Mouse (Mus musculus) left cerebral cortex, adult 18-20 months (tissue): Measurements from ENCODE around the gene Ltb4r2. TPM values are rescaled to one million over a fixed set of nuclear protein-coding genes. Genes with fewer than 3 reads are reported as not detected.

Experiments used
- DNase-seq, 2 experiments: peaks; one replicate each; pipeline ENCODE4 v3.0.0; 2021 to 2022; ENCODE audit warnings: low spot score in 2 of 2, mixed read lengths in 1 of 2
- total RNA-seq, 2 experiments: library from RNA; stranded (reverse); gene quantifications; 2 replicates each; pipeline ENCODE4 v1.2.3; 2021

Gene Ltb4r2
- total RNA-seq, 2 experiments from 2014 or later, result 0.26 to 0.52 TPM

DNA sequence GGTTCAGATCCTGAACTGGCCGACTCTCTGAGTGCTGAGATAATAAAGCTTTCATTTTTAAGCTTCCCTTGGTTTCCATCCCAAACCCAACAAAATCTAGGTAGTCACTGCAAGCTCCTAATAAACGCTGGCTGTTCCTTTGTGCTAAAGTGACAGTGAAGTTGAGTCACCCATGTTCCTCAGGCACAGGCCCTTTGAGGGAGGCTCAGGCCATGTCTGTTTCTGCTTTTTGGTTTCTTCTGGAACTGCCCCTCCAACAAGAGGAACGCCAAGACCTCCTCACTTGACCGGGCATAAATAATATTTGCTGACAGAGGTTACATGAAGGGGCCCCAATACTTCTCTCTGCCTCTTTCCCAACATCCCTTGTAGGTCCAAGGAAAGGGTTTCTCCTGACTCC lies 25.5 kb upstream of the Ltb4r2 start:
- DNase-seq, result no peak

DNA sequence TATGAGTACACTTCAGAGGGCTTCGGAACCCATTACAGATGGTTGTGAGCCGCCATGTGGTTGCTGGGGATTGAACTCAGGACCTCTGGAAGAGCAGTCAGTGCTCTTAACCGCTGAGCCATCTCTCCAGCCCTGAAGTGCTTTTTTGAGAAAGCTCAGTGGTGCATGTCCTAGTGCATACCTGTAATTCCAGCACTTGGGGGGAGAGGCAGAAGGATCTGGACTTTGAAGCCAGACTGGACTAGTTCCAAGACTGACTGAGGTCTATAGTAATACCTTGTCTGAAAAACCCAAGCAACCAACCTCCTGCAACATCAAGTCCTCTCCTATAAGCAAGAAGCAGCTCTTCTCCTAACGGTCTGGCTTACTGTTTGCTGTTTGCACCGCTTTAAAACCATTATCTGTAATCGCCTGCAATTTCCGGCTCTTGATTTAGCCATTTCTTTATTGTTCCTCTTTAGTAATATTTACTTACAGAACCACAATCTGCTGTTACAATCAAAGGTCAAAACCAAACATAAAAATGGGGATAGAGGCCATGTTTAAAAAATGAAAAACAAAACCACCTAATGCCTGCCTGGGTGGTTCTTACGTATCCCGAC lies 24.0 kb upstream of the Ltb4r2 start:
- no peak for DNase-seq

DNA sequence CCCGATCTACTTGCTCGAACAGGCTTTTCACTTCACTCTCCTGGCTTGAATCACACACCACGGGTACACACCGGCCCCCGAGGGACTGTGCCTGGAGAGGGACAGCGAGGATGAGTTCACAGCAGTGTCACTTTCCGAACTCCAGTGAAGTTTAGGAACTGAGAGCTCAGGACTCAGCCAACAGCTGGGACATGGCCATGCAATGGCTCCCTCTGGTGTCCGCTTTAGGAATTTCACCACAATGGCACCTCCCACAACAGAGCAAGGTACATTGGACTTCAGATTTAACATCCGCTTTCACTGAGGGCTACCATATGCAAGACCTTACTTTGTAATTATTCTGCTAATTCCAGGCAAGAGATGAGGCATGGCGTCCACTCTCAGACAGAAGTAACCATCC lies 17.5 kb upstream of the Ltb4r2 start:
- peak; percentile 87 to 90 for DNase-seq

DNA sequence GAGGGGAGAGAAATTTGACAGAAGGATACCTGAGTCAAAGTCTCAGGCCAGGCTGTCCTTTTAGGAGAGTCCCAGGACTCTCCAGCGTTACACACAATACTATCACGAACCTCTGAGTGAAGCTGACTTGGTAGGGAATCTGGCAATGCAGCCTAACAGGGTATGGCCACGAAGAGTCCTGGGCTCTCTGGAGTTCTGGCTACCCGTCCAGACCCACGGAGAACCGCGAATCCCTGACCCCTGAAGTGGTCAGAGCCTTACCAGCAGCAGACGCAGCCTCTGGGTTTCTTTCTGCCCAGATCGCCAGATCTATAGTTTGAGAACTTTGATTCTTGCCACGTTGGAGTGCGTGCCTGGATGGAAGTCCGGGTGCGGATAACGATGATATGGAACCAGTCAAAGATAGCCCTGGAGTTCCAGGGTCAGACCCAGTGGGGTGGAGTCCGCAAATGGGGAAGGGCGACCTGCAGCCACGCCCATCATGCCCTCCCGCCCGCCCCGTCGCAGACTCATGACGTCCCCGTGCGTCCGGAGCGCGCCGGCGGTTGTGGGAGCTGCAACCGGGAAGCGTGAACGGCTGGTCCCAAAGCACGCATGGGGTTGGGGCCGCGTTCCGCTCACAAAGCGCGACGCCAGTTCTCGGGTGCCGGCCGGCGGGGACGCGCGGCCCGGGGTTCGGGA lies 15.9 kb upstream of the Ltb4r2 start, which contains the start of the genes Dhrs1 and Nop9:
Gene Dhrs1 (minus strand): TSS at position 511 of the 681 bp plus-strand sequence.
Gene Nop9 (plus strand): TSS at position 514 of the 681 bp plus-strand sequence.
- DNase-seq, result peak; percentile 84 to 90

DNA sequence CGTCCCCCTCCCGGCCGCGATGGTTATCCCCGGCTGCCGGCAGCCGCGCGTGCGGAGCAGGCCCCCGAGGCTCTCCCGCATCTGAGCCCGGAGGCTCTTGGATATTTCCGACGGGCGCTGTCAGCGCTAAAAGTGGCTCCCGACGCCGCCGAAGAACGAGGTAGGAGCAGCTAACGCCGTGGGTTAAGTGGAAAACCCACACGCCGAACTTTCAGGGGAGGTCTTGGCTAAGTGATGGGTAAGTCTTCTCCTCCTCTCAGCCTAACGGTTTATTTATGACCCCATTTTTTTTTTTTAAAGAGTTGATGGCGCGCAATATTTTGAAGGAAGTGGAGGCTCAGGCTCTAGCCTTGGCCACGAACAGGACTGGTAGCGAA lies 15.4 kb upstream of the Ltb4r2 start:
- no peak for DNase-seq

DNA sequence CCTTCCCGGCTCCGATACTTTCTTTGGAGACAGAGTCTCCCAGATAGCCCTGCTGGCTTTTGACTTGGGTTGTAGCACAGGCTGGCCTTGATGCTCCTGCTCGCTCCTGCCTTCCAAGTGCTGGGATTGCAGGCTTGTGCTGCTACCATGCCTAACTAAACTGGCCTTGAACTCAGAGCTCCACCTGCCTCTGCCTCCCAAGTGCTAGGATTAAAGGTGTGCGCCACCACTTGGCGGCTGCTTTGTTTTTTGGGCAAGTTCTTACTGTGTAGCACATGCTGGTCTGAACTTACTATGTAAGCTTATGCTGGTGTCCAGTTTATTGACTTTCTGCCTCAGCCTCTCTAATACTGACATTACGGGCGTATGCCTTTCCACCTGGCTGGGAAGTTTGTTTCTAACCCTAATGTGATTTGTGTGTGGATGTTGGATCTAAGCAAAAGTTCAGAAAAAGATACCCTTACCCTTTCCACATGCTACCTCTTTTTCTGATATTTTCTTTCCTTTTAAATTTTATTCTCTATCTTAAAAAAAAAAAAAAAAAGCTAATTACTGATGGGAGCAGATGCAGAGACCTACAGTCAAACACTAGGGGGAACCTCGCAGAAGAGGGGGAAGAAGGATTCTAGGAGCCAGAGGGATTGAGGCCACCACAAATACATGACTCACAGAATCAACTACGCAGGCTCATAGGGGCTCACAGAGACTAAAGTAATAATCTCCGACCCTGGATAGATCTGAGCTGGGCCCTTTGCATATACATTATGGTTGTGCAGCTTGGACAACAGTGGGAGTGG lies 14.0 kb upstream of the Ltb4r2 start:
- DNase-seq, result no peak

DNA sequence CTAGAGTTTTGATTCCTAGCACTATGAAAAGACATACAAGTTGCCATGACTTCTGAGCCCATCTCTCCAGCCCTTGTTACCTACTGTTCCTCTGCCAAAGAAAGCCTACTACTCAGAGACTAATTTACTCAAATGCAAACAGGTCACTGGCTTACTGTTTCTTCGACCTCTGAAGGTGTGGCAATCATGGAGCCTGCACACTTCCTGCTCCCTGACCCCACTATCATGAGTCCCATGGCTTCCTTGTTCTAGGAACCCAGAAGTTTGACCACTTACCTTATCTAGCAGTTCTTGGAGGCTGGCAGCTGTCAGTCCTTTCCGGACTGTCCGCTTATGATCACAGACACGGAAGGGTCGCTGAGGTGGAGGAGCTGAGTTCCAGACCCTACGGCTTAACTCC lies 3.7 kb upstream of the Ltb4r2 start:
- no peak for DNase-seq

DNA sequence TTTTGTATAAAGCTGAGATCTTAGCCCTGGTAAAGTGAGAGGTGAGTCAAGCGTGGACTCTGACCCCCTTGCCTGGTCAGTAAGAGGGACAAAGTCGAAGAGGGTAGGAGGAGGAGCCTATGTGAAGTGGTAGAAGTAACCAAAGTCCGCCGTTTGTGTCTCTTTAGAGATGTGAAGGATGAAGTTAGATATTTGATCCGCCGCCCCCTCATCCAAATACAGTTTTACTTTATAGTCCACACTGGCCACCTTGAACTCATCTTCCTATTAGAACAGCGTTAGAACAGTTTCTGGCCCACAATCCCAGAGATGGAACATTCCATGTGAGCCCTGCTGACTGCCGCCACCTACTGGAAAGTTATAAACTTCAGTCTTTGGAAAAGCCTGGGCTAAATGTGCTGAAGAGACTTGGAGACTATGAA lies 2.9 kb upstream of the Ltb4r2 start, which contains the start of gene Cideb:
Gene Cideb (minus strand): TSS at position 96 of the 422 bp plus-strand sequence.
- DNase-seq, result peak; percentile 34 to 39

DNA sequence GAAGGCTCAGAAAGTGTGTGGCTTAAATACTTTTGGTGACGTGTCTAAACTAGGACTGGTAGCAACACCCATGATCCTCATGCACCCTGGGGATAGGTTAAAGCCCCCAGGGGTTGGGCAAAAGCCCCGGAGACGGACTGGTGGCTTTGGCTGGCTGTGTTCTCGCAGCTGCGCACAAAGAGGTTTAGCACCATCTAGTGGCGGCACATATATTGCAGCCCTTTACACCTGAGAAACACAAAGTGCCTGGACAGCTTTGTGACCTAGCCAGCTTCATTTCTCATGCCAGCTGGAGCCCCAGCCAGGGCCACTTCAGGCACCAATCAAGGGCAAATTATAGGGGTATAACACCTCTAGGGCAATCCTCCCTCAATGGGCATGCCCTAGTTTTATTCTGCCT lies 1.1 kb upstream of the Ltb4r2 start:
- peak; percentile 84 to 88 for DNase-seq

DNA sequence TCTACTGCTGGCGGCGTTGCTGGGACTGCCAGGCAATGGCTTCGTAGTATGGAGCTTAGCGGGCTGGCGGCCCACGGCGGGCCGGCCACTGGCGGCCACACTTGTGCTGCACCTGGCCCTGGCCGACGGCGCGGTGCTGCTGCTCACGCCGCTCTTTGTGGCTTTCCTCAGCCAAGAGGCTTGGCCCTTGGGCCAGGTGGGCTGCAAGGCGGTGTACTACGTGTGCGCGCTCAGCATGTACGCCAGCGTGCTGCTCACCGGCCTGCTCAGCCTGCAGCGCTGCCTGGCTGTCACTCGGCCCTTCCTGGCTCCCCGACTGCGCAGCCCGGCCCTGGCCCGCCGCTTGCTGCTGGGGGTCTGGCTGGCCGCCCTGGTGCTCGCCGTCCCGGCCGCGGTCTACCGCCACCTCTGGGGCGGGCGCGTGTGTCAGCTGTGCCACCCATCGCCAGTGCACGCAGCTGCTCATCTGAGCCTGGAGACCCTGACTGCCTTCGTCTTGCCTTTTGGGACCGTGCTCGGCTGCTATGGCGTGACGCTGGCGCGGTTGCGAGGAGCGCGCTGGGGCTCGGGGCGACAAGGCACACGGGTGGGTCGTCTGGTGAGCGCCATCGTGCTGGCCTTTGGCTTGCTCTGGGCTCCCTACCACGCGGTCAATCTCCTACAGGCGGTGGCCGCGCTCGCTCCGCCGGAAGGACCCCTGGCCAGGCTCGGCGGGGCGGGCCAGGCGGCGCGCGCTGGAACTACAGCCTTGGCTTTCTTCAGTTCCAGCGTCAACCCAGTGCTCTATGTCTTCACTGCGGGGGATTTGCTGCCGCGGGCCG lies 983 bp downstream of the Ltb4r2 start:
- peak in 1 of 2 experiments; percentile 30 for DNase-seq

DNA sequence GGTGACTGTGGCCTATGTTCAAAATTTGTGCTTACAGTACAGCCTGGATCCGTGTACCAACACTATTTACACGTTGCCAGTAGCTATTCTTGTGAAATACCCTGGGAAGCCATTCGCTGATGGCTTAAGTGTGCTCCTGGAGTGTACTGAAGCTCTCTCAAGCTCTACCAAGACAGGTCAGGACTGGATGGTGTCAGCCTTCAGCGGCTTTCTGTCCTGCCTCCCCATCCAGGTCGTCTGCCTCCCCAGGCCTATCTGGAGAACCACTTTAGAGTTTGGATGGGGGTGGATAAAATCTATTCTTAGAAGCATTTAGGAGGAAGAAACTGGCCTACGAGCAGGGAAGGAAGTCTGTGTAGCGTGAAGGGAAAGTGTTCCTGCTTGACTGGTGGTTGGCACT lies 1.9 kb downstream of the Ltb4r2 start:
- DNase-seq, result no peak

DNA sequence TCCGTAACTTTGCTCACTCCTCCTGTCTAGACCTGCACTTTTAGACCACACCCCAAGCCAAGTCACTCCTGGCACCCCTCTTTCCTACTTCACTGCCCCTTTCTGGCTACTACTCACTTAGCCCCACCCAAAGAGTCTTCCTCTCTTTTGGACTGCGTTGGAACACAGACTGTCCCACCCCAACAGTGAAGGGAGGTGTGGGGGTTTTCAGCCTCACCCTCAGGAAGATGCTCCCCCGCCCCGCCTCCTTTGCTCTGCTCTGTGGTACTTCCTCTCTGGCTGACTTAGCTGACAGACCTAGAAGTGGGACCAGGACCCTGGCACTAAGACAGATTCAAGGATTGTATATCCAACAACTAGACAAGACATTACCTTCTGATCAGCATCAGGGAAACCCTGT lies 4.5 kb downstream of the Ltb4r2 start, which contains the start of gene Ltb4r1:
Gene Ltb4r1 (plus strand): TSS at position 267 of the 400 bp plus-strand sequence.
- no peak for DNase-seq

DNA sequence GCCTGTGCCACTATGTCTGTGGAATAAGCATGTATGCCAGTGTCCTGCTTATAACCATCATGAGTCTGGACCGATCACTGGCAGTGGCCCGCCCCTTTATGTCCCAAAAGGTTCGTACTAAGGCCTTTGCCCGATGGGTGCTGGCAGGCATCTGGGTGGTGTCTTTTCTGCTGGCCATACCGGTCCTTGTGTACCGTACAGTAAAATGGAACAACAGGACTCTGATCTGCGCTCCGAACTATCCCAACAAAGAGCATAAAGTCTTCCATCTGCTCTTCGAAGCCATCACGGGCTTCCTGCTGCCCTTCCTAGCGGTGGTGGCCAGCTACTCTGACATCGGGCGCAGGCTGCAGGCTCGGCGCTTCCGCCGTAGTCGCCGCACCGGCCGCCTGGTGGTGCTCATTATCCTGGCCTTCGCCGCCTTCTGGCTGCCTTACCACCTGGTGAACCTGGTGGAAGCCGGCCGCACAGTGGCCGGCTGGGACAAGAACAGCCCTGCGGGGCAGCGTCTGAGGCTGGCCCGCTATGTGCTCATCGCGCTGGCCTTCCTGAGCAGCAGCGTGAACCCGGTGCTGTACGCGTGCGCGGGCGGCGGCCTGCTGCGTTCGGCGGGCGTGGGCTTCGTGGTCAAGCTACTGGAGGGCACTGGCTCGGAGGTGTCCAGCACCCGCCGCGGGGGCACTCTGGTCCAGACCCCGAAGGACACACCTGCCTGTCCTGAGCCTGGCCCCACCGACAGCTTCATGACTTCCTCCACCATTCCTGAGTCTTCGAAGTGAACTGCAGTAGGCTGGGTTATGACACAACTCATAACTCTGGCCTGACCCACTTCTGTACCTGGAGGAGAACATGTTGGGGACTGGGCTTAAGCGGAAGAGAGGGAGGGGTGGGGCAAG lies 6.5 kb downstream of the Ltb4r2 start:
- DNase-seq, result peak in 1 of 2 experiments; percentile 42

DNA sequence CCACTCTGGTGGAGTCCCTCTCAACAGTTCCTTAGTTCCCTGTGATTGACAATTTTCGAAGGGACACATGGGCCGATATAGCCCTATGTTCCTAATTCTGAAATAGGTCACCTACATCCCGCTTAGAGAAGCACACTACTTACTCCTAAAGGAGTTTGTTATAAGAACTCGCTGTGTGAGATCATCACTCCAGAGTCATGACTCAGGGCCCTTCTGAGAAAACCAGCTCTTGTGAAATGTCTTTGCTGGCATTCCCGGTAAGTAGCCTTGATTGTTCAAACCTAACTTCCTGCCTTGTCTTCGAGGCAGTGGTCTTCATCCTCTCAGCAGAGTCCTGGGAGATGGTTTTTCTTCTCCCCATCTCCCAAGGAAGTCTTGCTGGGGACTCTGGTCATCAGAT lies 7.3 kb downstream of the Ltb4r2 start:
- DNase-seq, result no peak

DNA sequence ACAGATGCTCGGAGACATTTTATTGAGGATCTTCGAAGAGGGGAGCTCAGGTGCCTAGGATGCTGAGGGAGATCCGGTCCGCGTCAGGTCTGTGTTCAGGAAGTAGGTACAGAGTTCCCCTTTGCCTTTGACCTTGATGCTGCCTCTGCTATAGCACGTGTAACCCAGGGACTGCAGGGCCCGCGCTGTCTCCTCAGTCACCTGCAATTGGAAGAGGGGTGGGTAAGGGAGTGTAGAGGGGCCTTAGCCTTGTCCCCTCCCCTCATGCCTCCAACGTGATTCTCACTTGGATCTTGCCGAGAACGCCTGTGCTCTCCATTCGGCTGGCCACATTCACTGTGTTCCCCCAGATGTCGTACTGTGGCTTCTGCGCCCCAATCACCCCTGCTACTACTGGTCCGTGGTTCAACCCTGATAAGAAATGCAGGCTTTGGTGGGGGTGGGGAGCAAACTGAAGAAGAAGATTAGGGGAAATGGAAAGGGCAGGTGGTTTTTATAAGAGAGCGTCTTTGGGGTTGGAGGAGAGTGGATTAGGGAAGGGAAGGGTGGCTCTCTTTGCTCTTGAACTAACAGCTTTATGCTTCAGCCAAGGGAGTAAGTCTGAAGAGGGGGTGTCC lies 8.0 kb downstream of the Ltb4r2 start:
- no peak for DNase-seq

DNA sequence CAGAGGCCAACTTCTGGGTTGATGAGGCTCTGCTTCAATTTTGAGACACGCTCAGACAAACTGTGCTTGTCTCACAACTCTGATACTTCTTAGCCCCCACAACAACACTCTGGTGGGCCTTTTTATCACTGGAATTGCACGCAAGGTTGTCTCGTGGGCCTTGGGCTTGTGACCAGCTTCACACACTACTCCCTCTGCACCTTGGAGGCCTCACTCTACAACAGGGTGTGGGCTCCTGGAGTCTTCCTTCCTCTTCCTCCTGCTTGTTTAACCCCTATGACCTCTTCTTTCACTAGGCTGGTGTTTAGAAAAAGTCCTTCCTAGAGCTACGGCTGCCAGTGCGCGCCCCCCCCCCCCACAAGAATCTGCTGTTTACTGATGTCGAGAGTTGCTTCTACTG lies 15.5 kb downstream of the Ltb4r2 start:
- DNase-seq, result no peak

DNA sequence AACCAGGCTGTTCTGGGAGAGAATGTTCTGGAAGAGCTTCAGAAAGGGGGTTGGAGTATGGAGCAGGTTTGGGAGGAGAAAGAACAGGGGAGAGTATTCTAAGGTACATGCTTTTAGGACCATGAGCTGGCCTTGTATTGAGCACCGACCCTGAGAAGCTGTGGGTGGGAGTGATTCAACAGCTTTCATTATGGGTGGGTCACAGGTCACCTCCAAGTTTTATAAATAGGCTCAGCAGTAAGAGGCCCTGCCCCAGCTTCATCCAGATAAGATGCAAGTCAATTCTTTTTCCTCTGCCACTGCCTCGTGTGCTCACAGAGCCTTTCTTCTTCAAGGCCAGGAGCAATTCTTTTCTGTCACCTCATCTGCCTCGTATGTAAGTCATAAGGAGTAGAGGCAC lies 15.9 kb downstream of the Ltb4r2 start:
- DNase-seq, result no peak

DNA sequence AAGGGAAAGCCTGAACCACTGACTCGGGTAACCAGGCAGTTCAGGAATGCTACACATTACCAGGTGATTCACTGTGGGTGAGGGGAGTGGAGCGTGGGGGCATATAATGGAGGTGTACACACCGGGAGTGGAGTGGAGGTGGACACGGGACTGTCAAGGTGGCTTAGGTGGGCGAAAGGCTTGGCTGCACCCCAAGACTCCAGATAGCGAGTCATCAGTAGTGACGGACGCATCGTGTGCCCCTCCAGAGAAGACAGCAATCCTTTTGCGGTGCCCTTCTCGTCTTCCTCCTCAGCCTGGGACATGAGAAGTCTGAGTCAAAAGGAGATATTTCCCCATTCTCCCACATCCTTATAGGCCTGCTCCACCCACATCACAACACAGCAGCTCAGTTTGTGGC lies 16.6 kb downstream of the Ltb4r2 start:
- DNase-seq, result no peak

DNA sequence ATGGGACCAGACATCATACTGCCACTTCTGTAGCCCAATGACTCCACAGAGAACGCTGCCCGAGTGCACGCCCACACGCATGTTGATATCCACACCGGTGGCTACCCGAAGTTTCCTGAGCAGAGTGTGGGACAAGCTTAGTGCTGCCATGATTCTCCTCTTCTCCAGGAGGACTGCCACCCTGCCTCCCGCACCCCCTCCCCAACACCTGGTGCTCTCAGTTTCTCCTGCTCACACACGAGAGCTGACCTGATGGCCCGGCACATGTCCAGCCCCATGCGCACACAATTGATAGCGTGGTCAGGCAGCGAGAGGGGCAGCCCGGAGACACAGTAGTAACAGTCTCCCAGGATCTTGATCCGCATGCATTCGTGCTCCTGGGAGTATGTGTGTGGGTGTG lies 17.5 kb downstream of the Ltb4r2 start:
- no peak for DNase-seq

DNA sequence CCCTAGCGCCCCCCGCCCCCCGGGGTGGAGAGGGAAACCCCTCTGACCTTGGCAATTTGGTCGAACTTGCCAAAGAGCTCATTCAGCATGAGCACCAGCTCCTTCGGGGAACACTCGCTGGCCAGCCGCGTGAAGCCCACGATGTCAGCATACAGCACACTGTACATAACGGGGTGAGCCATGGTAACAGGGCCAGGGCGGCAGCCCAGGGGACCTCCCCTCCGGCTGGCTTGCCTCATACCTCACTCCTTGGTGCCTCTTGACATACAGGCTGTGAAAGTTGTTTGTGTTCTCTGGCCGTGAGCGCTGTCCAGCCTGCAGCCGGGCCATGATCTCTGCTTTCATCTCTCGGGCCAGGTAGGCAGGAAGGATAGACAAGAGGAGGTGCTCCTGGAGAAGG lies 18.4 kb downstream of the Ltb4r2 start:
- DNase-seq, result no peak
